12 mouse cellular contexts compared by ENCODE assay signal in genomic region chr11:32223297-32223967, GRCm38 (mm10). TPM values are rescaled to one million over a fixed set of nuclear protein-coding genes. Genes with fewer than 3 reads are reported as not detected.
DNase-seq lines count a peak whose midpoint lies in the region; ATAC-seq and TF ChIP-seq lines count a peak whose summit lies in the region.
"Had no signal": no experiment of that assay in that cellular context is flagged by ENCODE, and none has a peak within 500 bp of the region (broad histone marks: within the 10 kb centered on the region; RNA-seq: fewer than 3 reads in every experiment).

No protein-coding gene starts in this region.

- peaks cover 11% of the 10 kb centered on the region for H3K79me2 ChIP-seq in MEL (ENCODE audit: control insufficient read depth, insufficient read depth, low read length, poor library complexity)

- TF ChIP-seq RAD21 in MEL (IDR thresholded peaks at IDR 0.05; ENCODE audit: low read depth, low read length) = no peak; the same call in 1 of the 2 replicates

- peak; percentile 93 for DNase-seq in heart, adult 11 months
- DNase-seq in heart, adult 18-20 months = no peak
- no peak for DNase-seq in liver, embryonic 11.5 days (ENCODE audit: low spot score)
- peak; percentile 50 for DNase-seq in MEL (ENCODE audit: low read depth, low spot score)
- no peak for DNase-seq in thymus, postnatal 14 days
- DNase-seq in adrenal gland, adult 18-20 months (ENCODE audit: low spot score in 2 of 2) = no peak
- DNase-seq: layer of hippocampus, adult 9-11 months had no signal

- H3K9me3 ChIP-seq in liver, embryonic 11.5 days (ENCODE audit: control insufficient read depth, low read length) = 0 out of 2 replicates have a peak, but pooled peaks cover 3% of the 10 kb centered on the region
- no peaks in the 10 kb centered on the region for H3K9me3 ChIP-seq in liver, embryonic 12.5 days (replicated peaks)
- H3K9me3 ChIP-seq in MEL (replicated peaks; ENCODE audit: insufficient read depth, low read length) = no peaks in the 10 kb centered on the region
- no peaks in the 10 kb centered on the region for H3K9me3 ChIP-seq in limb, embryonic 13.5 days
- H3K9me3 ChIP-seq: liver, embryonic 15.5 days; neural tube, embryonic 12.5 days had no signal

- H3K4me3 ChIP-seq in liver, embryonic 11.5 days (ENCODE audit: low read depth, low read length) = 0 out of 2 replicates have a peak overlapping the region, but pooled peaks have one; percentile 9
- H3K4me3 ChIP-seq in liver, embryonic 12.5 days = no peak overlapping the region
- no peak overlapping the region for H3K4me3 ChIP-seq in MEL (ENCODE audit: control insufficient read depth in 1 of 2, insufficient read depth in 1 of 2, low read depth in 2 of 2, low read length in 2 of 2)
- H3K4me3 ChIP-seq in limb, embryonic 13.5 days = no peak overlapping the region
- H3K4me3 ChIP-seq: neural tube, embryonic 12.5 days had no signal

- peak overlapping the region; percentile 90; the same call in 1 of the 2 replicates for H3K4me2 ChIP-seq in liver, embryonic 11.5 days
- H3K4me2 ChIP-seq in liver, embryonic 12.5 days = no peak overlapping the region
- 0 out of 2 replicates have a peak overlapping the region, but pooled peaks have one; percentile 92 for H3K4me2 ChIP-seq in limb, embryonic 13.5 days (replicated peaks)

- H3K27me3 ChIP-seq in liver, embryonic 11.5 days (replicated peaks; ENCODE audit: control insufficient read depth, insufficient read depth, low read length) = peaks cover 46% of the 10 kb centered on the region
- peaks cover 70% of the 10 kb centered on the region for H3K27me3 ChIP-seq in liver, embryonic 12.5 days (replicated peaks)
- peaks cover 10 to 14% of the 10 kb centered on the region in 2 experiments for H3K27me3 ChIP-seq in MEL (ENCODE audit: control insufficient read depth in 1 of 2, insufficient read depth in 2 of 2, low read length in 2 of 2)
- H3K27me3 ChIP-seq in limb, embryonic 13.5 days = no peaks in the 10 kb centered on the region

- WGBS in liver, embryonic 11.5 days = 66% methylated on average over 4 of the region's 4 CpGs
- 51% methylated on average over 4 of the region's 4 CpGs for WGBS in liver, embryonic 12.5 days (ENCODE audit: insufficient replicate concordance)
- WGBS in limb, embryonic 13.5 days = 70% methylated on average over 4 of the region's 4 CpGs

- H3K27ac ChIP-seq in liver, embryonic 11.5 days (ENCODE audit: low read depth, low read length) = no peak overlapping the region
- no peak overlapping the region for H3K27ac ChIP-seq in liver, embryonic 12.5 days
- H3K27ac ChIP-seq in MEL (ENCODE audit: control insufficient read depth, low read depth, low read length) = no peak overlapping the region
- no peak overlapping the region for H3K27ac ChIP-seq in limb, embryonic 13.5 days
- H3K27ac ChIP-seq: neural tube, embryonic 12.5 days had no signal

- no peak for TF ChIP-seq POLR2A in MEL (IDR thresholded peaks at IDR 0.05; ENCODE audit: control insufficient read depth in 1 of 2, insufficient read depth in 1 of 2, low read depth in 1 of 2, low read length in 2 of 2, poor library complexity in 1 of 2)

- no peak for TF ChIP-seq EP300 in MEL (IDR thresholded peaks at IDR 0.05; ENCODE audit: low read depth in 1 of 2, low read length in 2 of 2)

- no peak overlapping the region for H3K9ac ChIP-seq in liver, embryonic 11.5 days (ENCODE audit: low read depth, low read length)
- H3K9ac ChIP-seq in liver, embryonic 12.5 days = no peak overlapping the region
- H3K9ac ChIP-seq in MEL (ENCODE audit: control insufficient read depth, low read depth, low read length, poor library complexity, severe bottlenecking) = no peak overlapping the region
- no peak overlapping the region for H3K9ac ChIP-seq in limb, embryonic 13.5 days
- H3K9ac ChIP-seq: liver, embryonic 15.5 days; neural tube, embryonic 12.5 days had no signal

- H3K36me3 ChIP-seq in liver, embryonic 11.5 days (ENCODE audit: control insufficient read depth, insufficient read depth, low read length) = peaks cover 3% of the 10 kb centered on the region; the same call in 1 of the 2 replicates
- H3K36me3 ChIP-seq in liver, embryonic 12.5 days = peaks cover 10% of the 10 kb centered on the region
- H3K36me3 ChIP-seq in MEL (ENCODE audit: control insufficient read depth in 1 of 2, insufficient read depth in 2 of 2, low read length in 2 of 2) = peaks cover 0 to 13% of the 10 kb centered on the region in 2 experiments; a peak in 2 of 4 replicates
- peaks cover 8% of the 10 kb centered on the region; the same call in 1 of the 2 replicates for H3K36me3 ChIP-seq in limb, embryonic 13.5 days
- H3K36me3 ChIP-seq: liver, embryonic 15.5 days had no signal

- peaks cover 52% of the 10 kb centered on the region for H3K4me1 ChIP-seq in liver, embryonic 11.5 days (replicated peaks; ENCODE audit: control insufficient read depth, insufficient read depth, low read length)
- H3K4me1 ChIP-seq in liver, embryonic 12.5 days = peaks cover 75% of the 10 kb centered on the region
- peaks cover 9 to 29% of the 10 kb centered on the region in 2 experiments for H3K4me1 ChIP-seq in MEL (ENCODE audit: control insufficient read depth in 1 of 2, insufficient read depth in 2 of 2, low read length in 2 of 2)
- peaks cover 82% of the 10 kb centered on the region for H3K4me1 ChIP-seq in limb, embryonic 13.5 days

- TF ChIP-seq CTCF in MEL (IDR thresholded peaks at IDR 0.05 in 2 of 3, conservative IDR thresholded peaks at IDR 0.05 in 1 of 3; ENCODE audit: control insufficient read depth in 1 of 3, insufficient read depth in 1 of 3, low read depth in 2 of 3, low read length in 3 of 3, poor library complexity in 1 of 3, severe bottlenecking in 1 of 3) = peak; percentile 26 to 50 (median 38); a peak in 5 of 6 replicates

- no peak for ATAC-seq in liver, embryonic 11.5 days (replicated peaks; ENCODE audit: low FRiP score)
- no peak for ATAC-seq in liver, embryonic 12.5 days
- no peak for ATAC-seq in limb, embryonic 13.5 days (ENCODE audit: low FRiP score, low read depth)
- ATAC-seq: forebrain, embryonic 14.5 days had no signal

TF ChIP-seq in MEL, 35 proteins besides CTCF, POLR2A, EP300 and RAD21 (continues in another document):
- TF ChIP-seq NRF1 (IDR thresholded peaks at IDR 0.05; ENCODE audit: insufficient read depth, low read depth, low read length, poor library complexity, severe bottlenecking) = no peak
- no peak for TF ChIP-seq HCFC1 (IDR thresholded peaks at IDR 0.05; ENCODE audit: low read depth, low read length)
- TF ChIP-seq BHLHE40 (IDR thresholded peaks at IDR 0.05; ENCODE audit: borderline replicate concordance, low read depth, low read length) = no peak
- no peak for TF ChIP-seq SIN3A (IDR thresholded peaks at IDR 0.05; ENCODE audit: low read length)

RNA-seq across cellular contexts. Expression of gene Rhbdf1, which starts 1.3 kb away (rescaled TPM):
- total RNA-seq in heart, adult 18-20 months (2021) = 10 to 100 TPM; 19.2 to 19.3 TPM
- polyA plus RNA-seq in liver, embryonic 11.5 days (2014; fragmentation: Nextera tagmentation; extraction: Ambion mirVana) = 16.9 and 19.1 TPM in 2 replicates
- polyA plus RNA-seq in liver, embryonic 12.5 days (2016; fragmentation: Nextera tagmentation; extraction: Ambion mirVana) = 12.0 and 14.1 TPM in 2 replicates
- 2.4 and 2.9 TPM in 2 replicates for total RNA-seq in MEL (2012; rRNA removed)
- 10 to 100 TPM in 1 of 2 experiments, not detected in 1; 14.3 TPM for polyA plus RNA-seq in MEL (2012; ENCODE audit: insufficient read depth in 1 of 2, insufficient read length in 2 of 2, low read depth in 1 of 2, low replicate concordance in 2 of 2, missing spikeins in 1 of 2)
- polyA plus RNA-seq in limb, embryonic 13.5 days (2015; fragmentation: Nextera tagmentation; extraction: Ambion mirVana) = 59.3 and 63.4 TPM in 2 replicates
- total RNA-seq in adrenal gland, adult 18-20 months (2021) = 10 to 100 TPM; 22.8 to 28.8 TPM

RNA-seq across cellular contexts. Expression of gene Mpg, which starts 2.9 kb away (rescaled TPM):
- total RNA-seq in heart, adult 18-20 months (2021) = 1 to 10 TPM; 5.6 TPM
- 29.6 and 30.8 TPM in 2 replicates for polyA plus RNA-seq in liver, embryonic 11.5 days (2014; fragmentation: Nextera tagmentation; extraction: Ambion mirVana)
- polyA plus RNA-seq in liver, embryonic 12.5 days (2016; fragmentation: Nextera tagmentation; extraction: Ambion mirVana) = 25.7 and 27.2 TPM in 2 replicates
- 41.2 and 43.2 TPM in 2 replicates for total RNA-seq in MEL (2012; rRNA removed)
- polyA plus RNA-seq in MEL (2012; ENCODE audit: insufficient read depth in 1 of 2, insufficient read length in 2 of 2, low read depth in 1 of 2, low replicate concordance in 2 of 2, missing spikeins in 1 of 2) = 10 to 100 TPM in 1 of 2 experiments, not detected in 1; 42.0 TPM
- polyA plus RNA-seq in limb, embryonic 13.5 days (2015; fragmentation: Nextera tagmentation; extraction: Ambion mirVana) = 42.7 and 43.5 TPM in 2 replicates
- 10 to 100 TPM; 17.1 to 20.3 TPM for total RNA-seq in adrenal gland, adult 18-20 months (2021)

RNA-seq across cellular contexts. Expression of gene Snrnp25, which starts 18.2 kb away (rescaled TPM):
- 10 to 100 TPM; 11.1 to 12.3 TPM for total RNA-seq in heart, adult 18-20 months (2021)
- polyA plus RNA-seq in liver, embryonic 11.5 days (2014; fragmentation: Nextera tagmentation; extraction: Ambion mirVana) = 96.7 and 114 TPM in 2 replicates
- polyA plus RNA-seq in liver, embryonic 12.5 days (2016; fragmentation: Nextera tagmentation; extraction: Ambion mirVana) = 103 TPM in 2 replicates
- 148 and 158 TPM in 2 replicates for total RNA-seq in MEL (2012; rRNA removed)
- polyA plus RNA-seq in MEL (2012; ENCODE audit: insufficient read depth in 1 of 2, insufficient read length in 2 of 2, low read depth in 1 of 2, low replicate concordance in 2 of 2, missing spikeins in 1 of 2) = 100 to 1,000 TPM in 1 of 2 experiments, not detected in 1; 130 TPM
- 58.7 and 66.4 TPM in 2 replicates for polyA plus RNA-seq in limb, embryonic 13.5 days (2015; fragmentation: Nextera tagmentation; extraction: Ambion mirVana)
- total RNA-seq in adrenal gland, adult 18-20 months (2021) = 10 to 100 TPM; 13.1 to 18.5 TPM

RNA-seq across cellular contexts. Expression of gene Il9r, which starts 23.4 kb away (rescaled TPM):
- under 1 TPM; 0.07 to 0.46 TPM for total RNA-seq in heart, adult 18-20 months (2021)
- 0.53 and 0.62 TPM in 2 replicates for polyA plus RNA-seq in liver, embryonic 11.5 days (2014; fragmentation: Nextera tagmentation; extraction: Ambion mirVana)
- polyA plus RNA-seq in liver, embryonic 12.5 days (2016; fragmentation: Nextera tagmentation; extraction: Ambion mirVana) = 0.22 and 0.30 TPM in 2 replicates
- 76.5 and 83.8 TPM in 2 replicates for total RNA-seq in MEL (2012; rRNA removed)
- polyA plus RNA-seq in MEL (2012; ENCODE audit: insufficient read depth in 1 of 2, insufficient read length in 2 of 2, low read depth in 1 of 2, low replicate concordance in 2 of 2, missing spikeins in 1 of 2) = 10 to 100 TPM in 1 of 2 experiments, not detected in 1; 56.9 TPM
- 0.14 and 0.50 TPM in 2 replicates for polyA plus RNA-seq in limb, embryonic 13.5 days (2015; fragmentation: Nextera tagmentation; extraction: Ambion mirVana)
- total RNA-seq in adrenal gland, adult 18-20 months (2021) = under 1 TPM; 0.10 to 0.32 TPM
- polyA plus RNA-seq: forebrain, embryonic 14.5 days had no signal

RNA-seq across cellular contexts. Expression of gene Nprl3, which starts 44.1 kb away (rescaled TPM):
- 10 to 100 TPM; 22.6 to 28.5 TPM for total RNA-seq in heart, adult 18-20 months (2021)
- 31.0 and 38.1 TPM in 2 replicates for polyA plus RNA-seq in liver, embryonic 11.5 days (2014; fragmentation: Nextera tagmentation; extraction: Ambion mirVana)
- 34.6 and 39.1 TPM in 2 replicates for polyA plus RNA-seq in liver, embryonic 12.5 days (2016; fragmentation: Nextera tagmentation; extraction: Ambion mirVana)
- 12.5 and 14.1 TPM in 2 replicates for total RNA-seq in MEL (2012; rRNA removed)
- polyA plus RNA-seq in MEL (2012; ENCODE audit: insufficient read depth in 1 of 2, insufficient read length in 2 of 2, low read depth in 1 of 2, low replicate concordance in 2 of 2, missing spikeins in 1 of 2) = 10 to 100 TPM in 1 of 2 experiments, not detected in 1; 18.4 TPM
- polyA plus RNA-seq in limb, embryonic 13.5 days (2015; fragmentation: Nextera tagmentation; extraction: Ambion mirVana) = 46.0 and 47.0 TPM in 2 replicates
- 10 to 100 TPM; 52.8 to 64.2 TPM for total RNA-seq in adrenal gland, adult 18-20 months (2021)

Comparison
In these comparisons a context has a peak if more than half of its experiments do, and no peak if none do; other contexts are left out.
1. DNase-seq: peak in heart, adult 11 months (single experiment) and MEL (single experiment); none in heart, adult 18-20 months (0 of 2), liver, embryonic 11.5 days (single experiment), thymus, postnatal 14 days (single experiment) and adrenal gland, adult 18-20 months (0 of 2).